Mouse (Mus musculus): ENCODE results near the gene Slc25a48. TPM values are rescaled to one million over a fixed set of nuclear protein-coding genes. Genes with fewer than 3 reads are reported as not detected.

Slc25a48 gene
- total and polyA plus RNA-seq, 3 experiments = 0.05 TPM; not detected in 2

GRCm38 (mm10) chr13:56428724-56429500 is 9.2 kb upstream of the Slc25a48 start:
- no peak overlapping the region; the same call in 1 of the 2 replicates for H3K4me3 ChIP-seq (ENCODE audit: low read depth, low read length)
- H3K27me3 ChIP-seq (ENCODE audit: insufficient read depth, low read length) = no peaks in the 10 kb centered on the region
- no peaks in the 10 kb centered on the region for H3K36me3 ChIP-seq (replicated peaks)
- no peak for ATAC-seq (ENCODE audit: extremely low read depth, insufficient number of reproducible peaks, low FRiP score, poor library complexity, severe bottlenecking)
- peaks cover 85% of the 10 kb centered on the region for H3K9me3 ChIP-seq (replicated peaks)
- TF ChIP-seq GATA1 (IDR thresholded peaks at IDR 0.05; ENCODE audit: borderline replicate concordance, low read length) (no peak), TAL1 (conservative IDR thresholded peaks at IDR 0.05; ENCODE audit: low read depth, low read length) (no peak), GATA2 (IDR thresholded peaks at IDR 0.05; ENCODE audit: borderline replicate concordance, low read depth, low read length) (no peak), POLR2AphosphoS5 (IDR thresholded peaks at IDR 0.05; ENCODE audit: insufficient replicate concordance, low read depth, low read length) (no peak), CTCF (IDR thresholded peaks at IDR 0.05; ENCODE audit: low read depth, low read length) (no peak)
- no peak for DNase-seq (ENCODE audit: low spot score)
- no peaks in the 10 kb centered on the region for H3K4me1 ChIP-seq (ENCODE audit: insufficient read depth, low read depth, low read length)

- no peak overlapping the region for H3K4me3 ChIP-seq (ENCODE audit: low read depth, low read length)
- no peak for TF ChIP-seq CTCF (IDR thresholded peaks at IDR 0.05; ENCODE audit: low read depth, low read length)
- no peak for TF ChIP-seq GATA1 (IDR thresholded peaks at IDR 0.05; ENCODE audit: borderline replicate concordance, low read length)
- no peak for TF ChIP-seq POLR2AphosphoS5 (IDR thresholded peaks at IDR 0.05; ENCODE audit: insufficient replicate concordance, low read depth, low read length)
- no peak for TF ChIP-seq GATA2 (IDR thresholded peaks at IDR 0.05; ENCODE audit: borderline replicate concordance, low read depth, low read length)
- TF ChIP-seq TAL1 (conservative IDR thresholded peaks at IDR 0.05; ENCODE audit: low read depth, low read length) = no peak
- no peaks in the 10 kb centered on the region for H3K4me1 ChIP-seq (ENCODE audit: insufficient read depth, low read depth, low read length)
- DNase-seq (ENCODE audit: low spot score) (no peak), ATAC-seq (ENCODE audit: extremely low read depth, insufficient number of reproducible peaks, low FRiP score, poor library complexity, severe bottlenecking) (no peak)
- no peaks in the 10 kb centered on the region for H3K27me3 ChIP-seq (ENCODE audit: insufficient read depth, low read length)
- H3K36me3 ChIP-seq (replicated peaks) = no peaks in the 10 kb centered on the region
- H3K9me3 ChIP-seq (replicated peaks) = peaks cover 94% of the 10 kb centered on the region
Observed at GRCm38 (mm10) chr13:56432496-56432895, 5.7 kb upstream of the Slc25a48 start.

GRCm38 (mm10) chr13:56433466-56433865 is 4.7 kb upstream of the Slc25a48 start:
- no peaks in the 10 kb centered on the region for H3K27me3 ChIP-seq (ENCODE audit: insufficient read depth, low read length)
- ATAC-seq (ENCODE audit: extremely low read depth, insufficient number of reproducible peaks, low FRiP score, poor library complexity, severe bottlenecking) = no peak
- no peak for DNase-seq (ENCODE audit: low spot score)

GRCm38 (mm10) chr13:56434311-56434751 is 3.8 kb upstream of the Slc25a48 start:
- ATAC-seq (ENCODE audit: extremely low read depth, insufficient number of reproducible peaks, low FRiP score, poor library complexity, severe bottlenecking) = no peak
- Histone ChIP-seq H3K36me3 (replicated peaks) (no peaks in the 10 kb centered on the region), H3K9me3 (replicated peaks) (peaks cover 93% of the 10 kb centered on the region), H3K27me3 (ENCODE audit: insufficient read depth, low read length) (no peaks in the 10 kb centered on the region), H3K4me3 (ENCODE audit: low read depth, low read length) (no peak overlapping the region), H3K4me1 (ENCODE audit: insufficient read depth, low read depth, low read length) (no peaks in the 10 kb centered on the region)
- DNase-seq (ENCODE audit: low spot score) = no peak
- TF ChIP-seq CTCF (IDR thresholded peaks at IDR 0.05; ENCODE audit: low read depth, low read length) (no peak), GATA2 (IDR thresholded peaks at IDR 0.05; ENCODE audit: borderline replicate concordance, low read depth, low read length) (no peak), POLR2AphosphoS5 (IDR thresholded peaks at IDR 0.05; ENCODE audit: insufficient replicate concordance, low read depth, low read length) (no peak), GATA1 (IDR thresholded peaks at IDR 0.05; ENCODE audit: borderline replicate concordance, low read length) (no peak), TAL1 (conservative IDR thresholded peaks at IDR 0.05; ENCODE audit: low read depth, low read length) (no peak)

More at GRCm38 (mm10) chr13:56433466-56433865, 4.7 kb upstream of the Slc25a48 start:
- peak overlapping the region; percentile 3; the same call in 1 of the 2 replicates for H3K4me3 ChIP-seq (ENCODE audit: low read depth, low read length)
- H3K4me1 ChIP-seq (ENCODE audit: insufficient read depth, low read depth, low read length) = no peaks in the 10 kb centered on the region
- peaks cover 93% of the 10 kb centered on the region for H3K9me3 ChIP-seq (replicated peaks)
- TF ChIP-seq CTCF (IDR thresholded peaks at IDR 0.05; ENCODE audit: low read depth, low read length) (no peak), GATA1 (IDR thresholded peaks at IDR 0.05; ENCODE audit: borderline replicate concordance, low read length) (no peak), TAL1 (conservative IDR thresholded peaks at IDR 0.05; ENCODE audit: low read depth, low read length) (no peak), POLR2AphosphoS5 (IDR thresholded peaks at IDR 0.05; ENCODE audit: insufficient replicate concordance, low read depth, low read length) (no peak), GATA2 (IDR thresholded peaks at IDR 0.05; ENCODE audit: borderline replicate concordance, low read depth, low read length) (no peak)
- H3K36me3 ChIP-seq (replicated peaks) = no peaks in the 10 kb centered on the region

- Histone ChIP-seq H3K27me3 (ENCODE audit: insufficient read depth, low read length) (no peaks in the 10 kb centered on the region), H3K4me3 (ENCODE audit: low read depth, low read length) (no peak overlapping the region), H3K4me1 (ENCODE audit: insufficient read depth, low read depth, low read length) (no peaks in the 10 kb centered on the region), H3K36me3 (replicated peaks) (no peaks in the 10 kb centered on the region), H3K9me3 (replicated peaks) (peaks cover 88% of the 10 kb centered on the region)
- ATAC-seq (ENCODE audit: extremely low read depth, insufficient number of reproducible peaks, low FRiP score, poor library complexity, severe bottlenecking) (no peak), DNase-seq (ENCODE audit: low spot score) (no peak)
- no peak for TF ChIP-seq CTCF (IDR thresholded peaks at IDR 0.05; ENCODE audit: low read depth, low read length)
- TF ChIP-seq POLR2AphosphoS5 (IDR thresholded peaks at IDR 0.05; ENCODE audit: insufficient replicate concordance, low read depth, low read length) = no peak
- TF ChIP-seq TAL1 (conservative IDR thresholded peaks at IDR 0.05; ENCODE audit: low read depth, low read length) = no peak
- TF ChIP-seq GATA2 (IDR thresholded peaks at IDR 0.05; ENCODE audit: borderline replicate concordance, low read depth, low read length) = no peak
- no peak for TF ChIP-seq GATA1 (IDR thresholded peaks at IDR 0.05; ENCODE audit: borderline replicate concordance, low read length)
Observed at GRCm38 (mm10) chr13:56435615-56436287, 2.4 kb upstream of the Slc25a48 start.

- H3K36me3 ChIP-seq (replicated peaks) = no peaks in the 10 kb centered on the region
- H3K27me3 ChIP-seq (ENCODE audit: insufficient read depth, low read length) = no peaks in the 10 kb centered on the region
- no peaks in the 10 kb centered on the region for H3K4me1 ChIP-seq (ENCODE audit: insufficient read depth, low read depth, low read length)
- no peak for DNase-seq (ENCODE audit: low spot score)
- H3K4me3 ChIP-seq (ENCODE audit: low read depth, low read length) = no peak overlapping the region
- no peak for TF ChIP-seq TAL1 (conservative IDR thresholded peaks at IDR 0.05; ENCODE audit: low read depth, low read length)
- TF ChIP-seq CTCF (IDR thresholded peaks at IDR 0.05; ENCODE audit: low read depth, low read length) = no peak
- TF ChIP-seq GATA1 (IDR thresholded peaks at IDR 0.05; ENCODE audit: borderline replicate concordance, low read length) = no peak
- no peak for TF ChIP-seq GATA2 (IDR thresholded peaks at IDR 0.05; ENCODE audit: borderline replicate concordance, low read depth, low read length)
- TF ChIP-seq POLR2AphosphoS5 (IDR thresholded peaks at IDR 0.05; ENCODE audit: insufficient replicate concordance, low read depth, low read length) = no peak
- ATAC-seq (ENCODE audit: extremely low read depth, insufficient number of reproducible peaks, low FRiP score, poor library complexity, severe bottlenecking) = no peak
- peaks cover 73% of the 10 kb centered on the region for H3K9me3 ChIP-seq (replicated peaks)
Observed at GRCm38 (mm10) chr13:56443411-56443810, 5.3 kb downstream of the Slc25a48 start.
